Mouse (Mus musculus): Measurements from ENCODE around the gene Ern1. TPM values are rescaled to one million over a fixed set of nuclear protein-coding genes. Genes with fewer than 3 reads are reported as not detected.

Ern1 gene
- total and polyA plus RNA-seq, 2 experiments from 2014 or later, result 3.0 to 11.6 TPM

GRCm38 (mm10) chr11:106484875-106485274 is 2.8 kb downstream of the Ern1 start:
- Histone ChIP-seq H3K36me3 (ENCODE audit: insufficient read depth, low read length) (no peaks in the 10 kb centered on the region), H3K4me2 (ENCODE audit: low read depth, low read length) (no peak overlapping the region), H3K27ac (no peak overlapping the region), H3K9ac (replicated peaks; ENCODE audit: low read length) (no peak overlapping the region), H3K27me3 (ENCODE audit: insufficient read depth, low read length) (no peaks in the 10 kb centered on the region), H3K9me3 (ENCODE audit: low read length) (no peaks in the 10 kb centered on the region), H3K4me3 (ENCODE audit: low read length) (no peak overlapping the region), H3K4me1 (ENCODE audit: insufficient read depth, low read length) (peaks cover 4% of the 10 kb centered on the region; the same call in 1 of the 2 replicates)
- TF ChIP-seq CTCF (IDR thresholded peaks at IDR 0.05; ENCODE audit: low read depth), result no peak
- DNase-seq (ENCODE audit: low spot score), result no peak
- 92% methylated on average over 4 of the region's 4 CpGs for WGBS
- ATAC-seq, result no peak

- Histone ChIP-seq H3K36me3 (ENCODE audit: insufficient read depth, low read length) (no peaks in the 10 kb centered on the region), H3K27me3 (ENCODE audit: insufficient read depth, low read length) (no peaks in the 10 kb centered on the region), H3K4me1 (ENCODE audit: insufficient read depth, low read length) (peaks cover 4% of the 10 kb centered on the region; the same call in 1 of the 2 replicates), H3K9ac (replicated peaks; ENCODE audit: low read length) (no peak overlapping the region), H3K27ac (no peak overlapping the region), H3K4me3 (ENCODE audit: low read length) (no peak overlapping the region), H3K9me3 (ENCODE audit: low read length) (no peaks in the 10 kb centered on the region), H3K4me2 (ENCODE audit: low read depth, low read length) (no peak overlapping the region)
- WGBS, result 89% methylated on average over 8 of the region's 8 CpGs
- no peak for TF ChIP-seq CTCF (IDR thresholded peaks at IDR 0.05; ENCODE audit: low read depth)
- no peak for DNase-seq (ENCODE audit: low spot score)
- ATAC-seq, result no peak
These were observed 4.8 kb downstream of the Ern1 start for GRCm38 (mm10) chr11:106482867-106483266.

DNA sequence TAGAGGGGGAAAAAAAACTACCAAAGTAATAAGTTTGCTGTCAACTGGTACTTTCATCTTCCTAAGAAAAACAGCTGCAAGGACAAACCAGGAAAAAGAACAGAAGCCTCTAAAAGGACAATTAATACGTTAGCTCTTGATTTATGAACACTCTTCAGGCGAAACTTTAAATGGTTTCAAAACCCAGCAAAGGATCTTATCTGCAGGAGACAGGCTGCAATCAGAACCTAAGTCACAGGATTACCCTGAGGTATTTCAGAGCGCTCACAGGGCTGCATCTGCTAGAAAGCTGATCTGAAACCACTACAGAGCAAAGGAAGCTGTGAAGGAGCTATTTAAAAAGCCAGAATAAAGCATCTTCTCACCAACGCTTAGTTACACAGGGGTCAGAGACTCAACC is 6.0 kb downstream of the Ern1 start:
- ATAC-seq, result no peak

DNA sequence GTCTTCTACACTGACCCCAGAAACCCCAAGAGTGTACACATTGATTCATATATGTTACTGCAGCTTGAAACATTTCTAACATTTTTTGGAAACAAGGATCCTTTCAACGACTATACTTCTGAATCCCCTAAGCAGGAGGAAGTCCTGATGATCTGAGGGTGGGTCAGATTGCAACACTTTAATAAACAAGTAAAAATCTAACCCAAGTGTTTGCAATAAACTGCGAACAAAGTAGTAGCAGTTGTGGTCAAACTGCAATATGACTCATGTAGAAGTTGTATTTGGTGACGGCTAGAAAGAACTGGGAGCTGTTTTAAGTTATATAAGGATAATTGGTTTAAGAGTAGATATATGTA is 7.1 kb downstream of the Ern1 start:
- ATAC-seq (no peak), DNase-seq (ENCODE audit: low spot score) (no peak)
- no peaks in the 10 kb centered on the region for H3K27me3 ChIP-seq (ENCODE audit: insufficient read depth, low read length)
- TF ChIP-seq CTCF (IDR thresholded peaks at IDR 0.05; ENCODE audit: low read depth), result no peak
- H3K4me3 ChIP-seq (ENCODE audit: low read length), result no peak overlapping the region
- no peaks in the 10 kb centered on the region for H3K9me3 ChIP-seq (ENCODE audit: low read length)
- H3K36me3 ChIP-seq (ENCODE audit: insufficient read depth, low read length), result no peaks in the 10 kb centered on the region
- 86% methylated on average over 3 of the region's 3 CpGs for WGBS
- no peaks in the 10 kb centered on the region for H3K4me1 ChIP-seq (ENCODE audit: insufficient read depth, low read length)
- no peak overlapping the region for H3K4me2 ChIP-seq (ENCODE audit: low read depth, low read length)
- H3K9ac ChIP-seq (replicated peaks; ENCODE audit: low read length), result no peak overlapping the region
- H3K27ac ChIP-seq, result no peak overlapping the region

More for the DNA sequence above, 6.0 kb downstream of the Ern1 start:
- WGBS, result 82% methylated on average over 4 of the region's 4 CpGs
- H3K27ac ChIP-seq, result no peak overlapping the region
- no peaks in the 10 kb centered on the region for H3K9me3 ChIP-seq (ENCODE audit: low read length)
- H3K9ac ChIP-seq (replicated peaks; ENCODE audit: low read length), result no peak overlapping the region
- no peaks in the 10 kb centered on the region for H3K36me3 ChIP-seq (ENCODE audit: insufficient read depth, low read length)
- TF ChIP-seq CTCF (IDR thresholded peaks at IDR 0.05; ENCODE audit: low read depth), result no peak
- no peaks in the 10 kb centered on the region for H3K27me3 ChIP-seq (ENCODE audit: insufficient read depth, low read length)
- no peak overlapping the region for H3K4me3 ChIP-seq (ENCODE audit: low read length)
- H3K4me1 ChIP-seq (ENCODE audit: insufficient read depth, low read length), result peaks cover 4% of the 10 kb centered on the region; the same call in 1 of the 2 replicates
- no peak for DNase-seq (ENCODE audit: low spot score)
- H3K4me2 ChIP-seq (ENCODE audit: low read depth, low read length), result no peak overlapping the region

DNA sequence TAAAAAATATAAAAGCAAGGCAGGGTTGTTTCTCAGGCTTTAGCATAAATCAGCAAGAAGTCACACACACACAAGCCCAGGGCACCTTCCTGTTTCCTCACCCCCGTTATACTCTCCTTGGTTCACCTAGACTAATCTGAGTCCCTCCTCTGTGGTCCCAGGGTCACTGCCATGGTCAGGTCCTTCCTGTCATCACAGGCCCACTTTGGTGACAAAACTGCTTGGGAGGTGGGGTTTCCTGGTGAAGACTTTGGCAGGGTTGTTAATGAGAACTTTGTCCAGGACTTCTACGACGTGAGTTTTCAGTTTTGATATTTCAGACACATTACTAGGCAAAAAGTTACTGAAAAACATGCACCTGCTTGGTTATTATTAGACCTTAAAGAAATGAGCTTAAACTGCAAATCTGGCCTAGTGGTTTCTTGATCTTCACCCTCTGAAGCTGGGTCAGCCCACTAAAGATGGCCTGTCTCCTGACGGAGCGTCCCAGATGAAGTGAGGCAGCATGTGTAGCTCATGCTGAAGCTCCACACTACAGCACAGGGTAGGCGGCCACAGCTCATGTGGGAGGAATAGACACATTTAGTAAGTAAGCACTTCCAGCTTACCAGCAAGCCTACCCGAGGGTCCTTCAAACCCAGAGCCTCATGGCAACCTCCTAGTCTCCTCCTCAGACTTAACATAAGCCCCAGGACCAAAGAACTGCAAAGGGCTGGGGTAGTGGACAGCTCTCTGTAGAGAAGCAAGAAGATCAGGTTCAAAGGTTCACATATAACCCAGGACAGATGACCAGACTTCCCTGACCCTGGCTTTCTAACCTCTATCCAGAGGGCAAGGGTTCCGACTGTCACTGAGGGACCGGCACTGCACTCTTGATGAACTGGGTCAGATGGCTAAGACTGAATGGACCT is 7.8 kb downstream of the Ern1 start:
- Histone ChIP-seq H3K27me3 (ENCODE audit: insufficient read depth, low read length) (no peaks in the 10 kb centered on the region), H3K9me3 (ENCODE audit: low read length) (no peaks in the 10 kb centered on the region), H3K4me1 (ENCODE audit: insufficient read depth, low read length) (no peaks in the 10 kb centered on the region), H3K27ac (no peak overlapping the region), H3K36me3 (ENCODE audit: insufficient read depth, low read length) (no peaks in the 10 kb centered on the region), H3K4me3 (ENCODE audit: low read length) (no peak overlapping the region), H3K4me2 (ENCODE audit: low read depth, low read length) (no peak overlapping the region), H3K9ac (replicated peaks; ENCODE audit: low read length) (no peak overlapping the region)
- DNase-seq (ENCODE audit: low spot score), result no peak
- ATAC-seq, result no peak
- no peak for TF ChIP-seq CTCF (IDR thresholded peaks at IDR 0.05; ENCODE audit: low read depth)
- 90% methylated on average over 9 of the region's 9 CpGs for WGBS

DNA sequence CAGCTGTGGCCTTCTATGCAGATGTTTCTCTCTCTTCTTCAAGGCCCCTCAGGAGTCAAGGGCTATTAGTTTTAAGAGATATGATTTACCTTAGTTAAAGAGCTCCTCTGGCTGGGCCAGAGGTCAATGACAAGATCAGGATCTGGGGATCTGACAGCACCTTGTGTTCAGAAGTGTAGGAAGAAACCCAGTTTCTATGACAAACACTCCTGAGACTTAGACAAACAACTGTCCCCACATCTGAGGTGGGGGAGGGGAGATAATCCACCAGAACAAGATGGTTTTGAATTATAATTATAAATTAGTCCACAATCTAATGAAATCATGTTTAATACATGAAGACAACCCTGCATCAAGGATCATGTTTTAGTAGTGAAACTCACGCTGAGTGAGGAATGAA is 8.9 kb downstream of the Ern1 start:
- Histone ChIP-seq H3K9me3 (ENCODE audit: low read length) (no peaks in the 10 kb centered on the region), H3K36me3 (ENCODE audit: insufficient read depth, low read length) (no peaks in the 10 kb centered on the region), H3K27ac (no peak overlapping the region), H3K4me2 (ENCODE audit: low read depth, low read length) (no peak overlapping the region), H3K4me1 (ENCODE audit: insufficient read depth, low read length) (no peaks in the 10 kb centered on the region), H3K27me3 (ENCODE audit: insufficient read depth, low read length) (no peaks in the 10 kb centered on the region), H3K9ac (replicated peaks; ENCODE audit: low read length) (no peak overlapping the region), H3K4me3 (ENCODE audit: low read length) (no peak overlapping the region)
- WGBS, result 47% methylated on average over 1 of the region's 1 CpGs
- TF ChIP-seq CTCF (IDR thresholded peaks at IDR 0.05; ENCODE audit: low read depth), result no peak
- DNase-seq (ENCODE audit: low spot score) (no peak), ATAC-seq (no peak)

- Histone ChIP-seq H3K4me2 (ENCODE audit: low read depth, low read length) (no peak overlapping the region), H3K36me3 (ENCODE audit: insufficient read depth, low read length) (no peaks in the 10 kb centered on the region), H3K27me3 (ENCODE audit: insufficient read depth, low read length) (no peaks in the 10 kb centered on the region), H3K9me3 (ENCODE audit: low read length) (no peaks in the 10 kb centered on the region), H3K27ac (no peak overlapping the region), H3K4me1 (ENCODE audit: insufficient read depth, low read length) (no peaks in the 10 kb centered on the region), H3K9ac (replicated peaks; ENCODE audit: low read length) (no peak overlapping the region), H3K4me3 (ENCODE audit: low read length) (no peak overlapping the region)
- no peak for ATAC-seq
- DNase-seq (ENCODE audit: low spot score), result no peak
- WGBS, result 92% methylated on average over 4 of the region's 4 CpGs
- TF ChIP-seq CTCF (IDR thresholded peaks at IDR 0.05; ENCODE audit: low read depth), result no peak
These were observed 10.0 kb downstream of the Ern1 start for GRCm38 (mm10) chr11:106477505-106478160.
